Mouse (Mus musculus) CH12.LX (cell line): Measurements from ENCODE around the gene Pagr1a. TPM values are rescaled to one million over a fixed set of nuclear protein-coding genes. Genes with fewer than 3 reads are reported as not detected.

Experiments used
- DNase-seq: peaks from one replicate; pipeline ENCODE4 v3.0.0-alpha.2; 2013; ENCODE audit errors: extremely low read depth
- H3K27ac ChIP-seq: 2 replicates; pipeline ENCODE4 v1.5.1; 2012; ENCODE audit warnings: low read depth, mild to moderate bottlenecking, control low read depth, moderate library complexity; ENCODE audit not compliant: insufficient read depth
- H3K27me3 ChIP-seq: replicated peaks from 2 replicates; pipeline ENCODE3; 2012; ENCODE audit warnings: inconsistent platforms
- H3K36me3 ChIP-seq, 2 experiments: replicated peaks in 1 of 2; 2 replicates each; pipeline versions ENCODE3 to v1.6.1; 2012; ENCODE audit warnings: inconsistent platforms in 1 of 2, low read length in 1 of 2, mild to moderate bottlenecking in 1 of 2, mixed read lengths in 1 of 2, moderate library complexity in 1 of 2; ENCODE audit not compliant: control insufficient read depth in 1 of 2, insufficient read depth in 1 of 2
- H3K4me1 ChIP-seq, 2 experiments: 2 replicates each; pipeline ENCODE4 v1.6.1; 2012; ENCODE audit warnings: inconsistent platforms in 1 of 2, moderate library complexity in 1 of 2; ENCODE audit not compliant: insufficient read depth in 2 of 2, control insufficient read depth in 1 of 2
- H3K4me2 ChIP-seq: 2 replicates; pipeline ENCODE4 v1.6.1; 2012; ENCODE audit warnings: low read depth, mild to moderate bottlenecking, control low read depth; ENCODE audit not compliant: poor library complexity, insufficient read depth, severe bottlenecking
- H3K4me3 ChIP-seq, 3 experiments: fragments of 150-350 bp in 1 of 3; sonication (generic) in 1 of 3; replicated peaks in 1 of 3; 2 replicates each; pipeline versions ENCODE3 to v1.5.1; 2011 to 2012; ENCODE audit warnings: low read depth in 2 of 3, low read length in 2 of 3, mild to moderate bottlenecking in 2 of 3, moderate library complexity in 2 of 3, control low read depth in 1 of 3, improper control_type of control experiment in 1 of 3, inconsistent platforms in 1 of 3, mixed read lengths in 1 of 3; ENCODE audit not compliant: poor library complexity in 1 of 3
- H3K79me2 ChIP-seq: replicated peaks from 2 replicates; pipeline ENCODE4 v1.6.1; 2012; ENCODE audit warnings: mild to moderate bottlenecking, moderate library complexity; ENCODE audit not compliant: control insufficient read depth, poor library complexity, insufficient read depth, severe bottlenecking; ENCODE audit errors: extremely low read depth
- H3K9ac ChIP-seq: 2 replicates; pipeline ENCODE4 v1.6.1; 2012; ENCODE audit warnings: low read depth, mild to moderate bottlenecking, control low read depth, moderate library complexity; ENCODE audit not compliant: insufficient read depth
- H3K9me3 ChIP-seq: replicated peaks from 2 replicates; pipeline ENCODE3; 2012; ENCODE audit warnings: low read length, inconsistent platforms, mixed read lengths
- BHLHE40 ChIP-seq: IDR thresholded peaks from 2 replicates; pipeline ENCODE4 v1.6.1; 2011; ENCODE audit warnings: mild to moderate bottlenecking, low read depth, low read length, improper control_type of control experiment
- CHD1 ChIP-seq: IDR thresholded peaks from 2 replicates; pipeline ENCODE4 v1.6.1; 2012; ENCODE audit warnings: low read depth, low read length, improper control_type of control experiment, inconsistent platforms
- CHD2 ChIP-seq: IDR thresholded peaks from 2 replicates; pipeline ENCODE4 v1.6.1; 2011; ENCODE audit warnings: low read length, improper control_type of control experiment
- E2F4 ChIP-seq: IDR thresholded peaks from 2 replicates; pipeline ENCODE4 v1.6.1; 2011; ENCODE audit warnings: low read depth, low read length, improper control_type of control experiment; ENCODE audit not compliant: insufficient replicate concordance
- ELF1 ChIP-seq: IDR thresholded peaks from 2 replicates; pipeline ENCODE4 v1.6.1; 2014; ENCODE audit warnings: low read depth, mild to moderate bottlenecking, inconsistent platforms, low read length, improper control_type of control experiment
- EP300 ChIP-seq: IDR thresholded peaks from 2 replicates; pipeline ENCODE4 v1.6.1; 2011; ENCODE audit warnings: low read length, improper control_type of control experiment
- ETS1 ChIP-seq: conservative IDR thresholded peaks from 2 replicates; pipeline ENCODE4 v1.6.1; 2012; ENCODE audit warnings: low read depth, mild to moderate bottlenecking, inconsistent platforms, low read length, improper control_type of control experiment, moderate library complexity
- GABPA ChIP-seq: IDR thresholded peaks from 2 replicates; pipeline ENCODE4 v1.6.1; 2012; ENCODE audit warnings: low read depth, low read length, improper control_type of control experiment, inconsistent platforms; ENCODE audit not compliant: insufficient replicate concordance
- IRF4 ChIP-seq: IDR thresholded peaks from 2 replicates; pipeline ENCODE4 v1.6.1; 2014; ENCODE audit warnings: low read depth, mild to moderate bottlenecking, inconsistent platforms, low read length, improper control_type of control experiment
- JUN ChIP-seq: IDR thresholded peaks from 2 replicates; pipeline ENCODE4 v1.6.1; 2011; ENCODE audit warnings: low read depth, mild to moderate bottlenecking, low read length, improper control_type of control experiment, moderate library complexity; ENCODE audit not compliant: insufficient read depth
- MAFK ChIP-seq: IDR thresholded peaks from 2 replicates; pipeline ENCODE4 v1.6.1; 2011; ENCODE audit warnings: low read length, improper control_type of control experiment; ENCODE audit not compliant: insufficient replicate concordance
- MAX ChIP-seq: IDR thresholded peaks from 2 replicates; pipeline ENCODE4 v1.6.1; 2011; ENCODE audit warnings: low read length, improper control_type of control experiment
- MAZ ChIP-seq: IDR thresholded peaks from 2 replicates; pipeline ENCODE4 v1.6.1; 2012; ENCODE audit warnings: low read depth, mild to moderate bottlenecking, inconsistent platforms, low read length, improper control_type of control experiment, moderate library complexity
- MEF2A ChIP-seq: IDR thresholded peaks from 2 replicates; pipeline ENCODE4 v1.6.1; 2014; ENCODE audit warnings: low read depth, mild to moderate bottlenecking, inconsistent platforms, low read length, improper control_type of control experiment, borderline replicate concordance
- MXI1 ChIP-seq: IDR thresholded peaks from 2 replicates; pipeline ENCODE4 v1.6.1; 2011; ENCODE audit warnings: mild to moderate bottlenecking, low read depth, low read length, improper control_type of control experiment
- MYC ChIP-seq: IDR thresholded peaks from 2 replicates; pipeline ENCODE4 v1.6.1; 2011; ENCODE audit warnings: low read depth, mild to moderate bottlenecking, improper control_type of control experiment, low read length
- NELFE ChIP-seq: IDR thresholded peaks from 2 replicates; pipeline ENCODE4 v1.6.1; 2011; ENCODE audit warnings: low read depth, low read length, improper control_type of control experiment
- NRF1 ChIP-seq: IDR thresholded peaks from 2 replicates; pipeline ENCODE4 v1.6.1; 2014; ENCODE audit warnings: low read depth, mild to moderate bottlenecking, inconsistent platforms, low read length, improper control_type of control experiment, moderate library complexity
- PAX5 ChIP-seq: IDR thresholded peaks from 2 replicates; pipeline ENCODE4 v1.6.1; 2012; ENCODE audit warnings: low read length, inconsistent platforms, mixed read lengths
- POLR2A ChIP-seq: IDR thresholded peaks from 2 replicates; pipeline ENCODE4 v1.6.1; 2011; ENCODE audit warnings: low read depth, mild to moderate bottlenecking, improper control_type of control experiment, low read length
- SIN3A ChIP-seq: IDR thresholded peaks from 2 replicates; pipeline ENCODE4 v1.6.1; 2012; ENCODE audit warnings: low read length, improper control_type of control experiment, inconsistent platforms
- SMC3 ChIP-seq: IDR thresholded peaks from 2 replicates; pipeline ENCODE4 v1.6.1; 2011; ENCODE audit warnings: low read depth, low read length, improper control_type of control experiment
- TBP ChIP-seq: conservative IDR thresholded peaks from 2 replicates; pipeline ENCODE4 v1.6.1; 2011; ENCODE audit warnings: low read depth, low read length, improper control_type of control experiment
- TCF12 ChIP-seq: IDR thresholded peaks from 2 replicates; pipeline ENCODE4 v1.6.1; 2014; ENCODE audit warnings: low read depth, mild to moderate bottlenecking, inconsistent platforms, low read length, improper control_type of control experiment
- UBTF ChIP-seq: IDR thresholded peaks from 2 replicates; pipeline ENCODE4 v1.6.1; 2012; ENCODE audit warnings: low read depth, mild to moderate bottlenecking, inconsistent platforms, low read length, improper control_type of control experiment, moderate library complexity
- USF1 ChIP-seq: IDR thresholded peaks from 2 replicates; pipeline ENCODE4 v1.6.1; 2014; ENCODE audit warnings: low read depth, mild to moderate bottlenecking, inconsistent platforms, low read length, improper control_type of control experiment
- USF2 ChIP-seq: conservative IDR thresholded peaks from 2 replicates; pipeline ENCODE4 v1.6.1; 2011; ENCODE audit warnings: low read depth, low read length, improper control_type of control experiment
- ZKSCAN1 ChIP-seq: IDR thresholded peaks from 2 replicates; pipeline ENCODE4 v1.6.1; 2012; ENCODE audit warnings: low read depth, inconsistent platforms, low read length, improper control_type of control experiment, borderline replicate concordance
- ZMIZ1 ChIP-seq: IDR thresholded peaks from 2 replicates; pipeline ENCODE4 v1.6.1; 2012; ENCODE audit warnings: low read depth, mild to moderate bottlenecking, inconsistent platforms, low read length, improper control_type of control experiment
- dilution Hi-C: fragments of 300-500 bp; cut with MboI; formaldehyde crosslinking; loops from 2 replicates; pipeline ENCODE4 v1.14.3; 2020; ENCODE audit warnings: low sequenced_read_pairs; ENCODE audit not compliant: extremely low pct_unique_long_range_greater_than_20kb, extremely low pct_ligation_motif_present
- in situ Hi-C: fragments of 300-500 bp; cut with MboI; formaldehyde crosslinking; loops from 3 replicates; pipeline ENCODE4 v1.14.3; 2019; ENCODE audit warnings: low sequenced_read_pairs, low pct_ligation_motif_present, low pct_unique_long_range_greater_than_20kb, mixed read lengths
- polyA plus RNA-seq: library from polyadenylated mRNA; unstranded; fragments of >175 nt; gene quantifications from 2 replicates; pipeline ENCODE4 v1.2.1, GENCODE M21; 2012; ENCODE audit warnings: low read depth; ENCODE audit not compliant: insufficient read length
- total RNA-seq, 2 experiments: library from RNA; depleted of rRNA; stranded (reverse); fragments of 300-350 nt in 1 of 2; fragments of >200 nt in 1 of 2; gene quantifications; 2 replicates each; pipeline ENCODE4 v1.2.3; 2012 to 2014

The Pagr1a gene
- total and polyA plus RNA-seq, 3 experiments, result 12.0 to 69.4 (median 60.0) TPM

- H3K4me1 ChIP-seq, result peaks cover 17 to 44% of the 10 kb centered on the region in 2 experiments
- H3K79me2 ChIP-seq, result peaks cover 22% of the 10 kb centered on the region
- DNase-seq, result no peak
- TF ChIP-seq TBP (no peak), USF1 (no peak), UBTF (peak; percentile 52; the same call in 1 of the 2 replicates), ZMIZ1 (peak; percentile 33; the same call in 1 of the 2 replicates), EP300 (no peak), TCF12 (no peak), ELF1 (no peak)
- H3K27me3 ChIP-seq, result no peaks in the 10 kb centered on the region
- in situ Hi-C loops (no loop called here), dilution Hi-C loops (no loop called here)
- no peaks in the 10 kb centered on the region for H3K9me3 ChIP-seq
- H3K36me3 ChIP-seq, result peaks cover 34 to 73% of the 10 kb centered on the region in 2 experiments
- peak overlapping the region; percentile 99 for H3K9ac ChIP-seq
- H3K4me2 ChIP-seq, result peak overlapping the region; percentile 52
- peak overlapping the region; percentile 57 for H3K27ac ChIP-seq
- peak overlapping the region; percentile 67 to 78 (median 76) for H3K4me3 ChIP-seq
These were observed 8.5 kb upstream of the Pagr1a start for GRCm38 (mm10) chr7:127025556-127026160.

GRCm38 (mm10) chr7:127024755-127025555 is 7.8 kb upstream of the Pagr1a start:
- peak overlapping the region; percentile 99 for H3K9ac ChIP-seq
- peak overlapping the region; percentile 57 for H3K27ac ChIP-seq
- H3K4me2 ChIP-seq, result peak overlapping the region; percentile 66
- in situ Hi-C loops (loop anchor here (5.0 kb wide), 1 partner anchor 138 kb away; no protein-coding TSS in a partner anchor), dilution Hi-C loops (no loop called here)
- H3K79me2 ChIP-seq, result peaks cover 22% of the 10 kb centered on the region
- no peaks in the 10 kb centered on the region for H3K27me3 ChIP-seq
- H3K4me1 ChIP-seq, result peaks cover 17 to 49% of the 10 kb centered on the region in 2 experiments
- no peaks in the 10 kb centered on the region for H3K9me3 ChIP-seq
- H3K4me3 ChIP-seq, result peak overlapping the region; percentile 67 to 78 (median 76)
- peak; percentile 78 for DNase-seq
- peaks cover 30 to 68% of the 10 kb centered on the region in 2 experiments for H3K36me3 ChIP-seq
- TF ChIP-seq NRF1 (peak; percentile 43; the same call in 1 of the 2 replicates), MYC (peak; percentile 95), EP300 (no peak), MAFK (no peak), NELFE (0 out of 2 replicates have a peak, but pooled peaks have one; percentile 37), MEF2A (no peak), MAZ (0 out of 2 replicates have a peak, but pooled peaks have one; percentile 54), SMC3 (peak; percentile 53), TCF12 (peak; percentile 42), BHLHE40 (peak; percentile 91), MXI1 (peak; percentile 96), ELF1 (no peak), MAX (peak; percentile 98), SIN3A (peak; percentile 67), GABPA (no peak), IRF4 (peak; percentile 52; the same call in 1 of the 2 replicates), POLR2A (peak; percentile 54; the same call in 1 of the 2 replicates), USF2 (peak; percentile 23; the same call in 1 of the 2 replicates), PAX5 (no peak), JUN (no peak), CHD2 (peak; percentile 65), E2F4 (no peak), ZKSCAN1 (no peak), USF1 (peak; percentile 48), ETS1 (0 out of 2 replicates have a peak, but pooled peaks have one; percentile 24), CHD1 (0 out of 2 replicates have a peak, but pooled peaks have one; percentile 48)
